Mouse (Mus musculus): ENCODE measurements around the gene Sptssa. TPM values are rescaled to one million over a fixed set of nuclear protein-coding genes. Genes with fewer than 3 reads are reported as not detected.

Gene Sptssa
- total RNA-seq, 2 experiments from 2014 or later = 15.8 TPM

- no peak for DNase-seq (ENCODE audit: low spot score)
Measured at GRCm38 (mm10) chr12:54655292-54656038, 908 bp downstream of the Sptssa start.

GRCm38 (mm10) chr12:54654741-54655140, 1.6 kb downstream of the Sptssa start:
- DNase-seq (ENCODE audit: low spot score) = no peak

- no peak for DNase-seq (ENCODE audit: low spot score)
Measured at GRCm38 (mm10) chr12:54654141-54654540, 2.2 kb downstream of the Sptssa start.

GRCm38 (mm10) chr12:54652346-54652745, 4.0 kb downstream of the Sptssa start:
- DNase-seq (ENCODE audit: low spot score) = no peak

- no peak for DNase-seq (ENCODE audit: low spot score)
Measured at GRCm38 (mm10) chr12:54651820-54652219, 4.6 kb downstream of the Sptssa start.

- DNase-seq (ENCODE audit: low spot score) = no peak
Measured at GRCm38 (mm10) chr12:54651158-54651557, 5.2 kb downstream of the Sptssa start.

- DNase-seq (ENCODE audit: low spot score) = no peak
Measured at GRCm38 (mm10) chr12:54644947-54645346, 11.4 kb downstream of the Sptssa start.

- DNase-seq (ENCODE audit: low spot score) = no peak
Measured at GRCm38 (mm10) chr12:54643320-54643892, 13.0 kb downstream of the Sptssa start.

GRCm38 (mm10) chr12:54641374-54641773, 15.0 kb downstream of the Sptssa start:
- no peak for DNase-seq (ENCODE audit: low spot score)

- DNase-seq (ENCODE audit: low spot score) = no peak
Measured at GRCm38 (mm10) chr12:54640259-54640658, 16.1 kb downstream of the Sptssa start.

GRCm38 (mm10) chr12:54637033-54637432, 19.3 kb downstream of the Sptssa start:
- no peak for DNase-seq (ENCODE audit: low spot score)

GRCm38 (mm10) chr12:54632141-54632540, 24.2 kb downstream of the Sptssa start:
- no peak for DNase-seq (ENCODE audit: low spot score)

- no peak for DNase-seq (ENCODE audit: low spot score)
Measured at GRCm38 (mm10) chr12:54621942-54622341, 34.4 kb downstream of the Sptssa start.

GRCm38 (mm10) chr12:54620042-54620705, 36.2 kb downstream of the Sptssa start:
- DNase-seq (ENCODE audit: low spot score) = no peak

- DNase-seq (ENCODE audit: low spot score) = no peak
Measured at GRCm38 (mm10) chr12:54608988-54609387, 47.4 kb downstream of the Sptssa start.

- no peak for DNase-seq (ENCODE audit: low spot score)
Measured at GRCm38 (mm10) chr12:54605203-54605602, 51.2 kb downstream of the Sptssa start.

- DNase-seq (ENCODE audit: low spot score) = no peak
Measured at GRCm38 (mm10) chr12:54603542-54604167, 52.7 kb downstream of the Sptssa start.

- no peak for DNase-seq (ENCODE audit: low spot score)
Measured at GRCm38 (mm10) chr12:54600482-54600881, 55.9 kb downstream of the Sptssa start.

GRCm38 (mm10) chr12:54598358-54598757, 58.0 kb downstream of the Sptssa start:
- no peak for DNase-seq (ENCODE audit: low spot score)

- DNase-seq (ENCODE audit: low spot score) = no peak
Measured at GRCm38 (mm10) chr12:54596715-54597114, 59.7 kb downstream of the Sptssa start.

All from gastrocnemius, adult 18-20 months (tissue).